Mouse (Mus musculus) adipocyte (in vitro differentiated cells): ENCODE data around the gene Asz1.

Source experiments
- DNase-seq: peaks from one replicate; pipeline ENCODE4 v3.0.0-alpha.2; 2016; ENCODE audit warnings: low spot score

Asz1 gene

GRCm38 (mm10) chr6:18007356-18007755 lies 101.5 kb downstream of the Asz1 start:
- DNase-seq, result no peak

GRCm38 (mm10) chr6:18002065-18002464 lies 106.8 kb downstream of the Asz1 start:
- DNase-seq, result no peak
